Comparison of ENCODE assay signal across 12 mouse cellular contexts in the genomic region with DNA sequence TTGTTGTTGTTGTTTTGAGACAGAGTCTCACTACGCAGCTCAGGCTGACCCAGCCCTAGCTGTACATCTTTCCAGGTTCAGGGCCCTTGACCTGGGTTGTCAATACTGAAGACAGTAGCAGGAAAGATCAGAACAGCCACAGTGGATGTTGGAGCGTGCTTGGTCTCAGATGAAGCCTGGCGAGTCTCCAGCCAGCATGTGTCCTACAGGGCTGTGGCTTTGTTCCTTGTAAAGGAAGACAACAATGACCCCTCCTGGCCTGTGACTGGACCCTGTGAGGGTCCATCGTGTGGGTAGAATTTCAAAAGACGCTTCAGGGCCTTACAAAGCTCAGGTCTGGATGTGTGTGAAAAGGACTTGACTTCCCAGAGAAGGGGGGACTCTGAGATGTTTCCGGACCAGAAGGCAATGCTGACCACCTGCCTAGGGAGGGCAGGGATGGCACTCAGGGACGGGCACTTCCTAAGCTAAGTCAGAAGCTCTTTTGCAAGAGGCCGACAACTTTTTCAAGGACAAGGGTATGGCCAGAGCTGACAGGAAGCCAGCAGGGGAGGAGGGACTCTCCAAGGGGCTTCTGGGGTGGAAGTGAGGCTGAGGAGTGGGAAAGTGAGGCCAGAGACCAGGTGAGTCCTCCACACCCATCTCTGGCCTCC. TPM values are rescaled to one million over a fixed set of nuclear protein-coding genes. Genes with fewer than 3 reads are reported as not detected.
DNase-seq lines count a peak whose midpoint lies in the region.
"Had no signal": no experiment of that assay in that cellular context is flagged by ENCODE, and none has a peak within 500 bp of the region (broad histone marks: within the 10 kb centered on the region; RNA-seq: fewer than 3 reads in every experiment).

No protein-coding gene starts in this region.

- DNase-seq in adrenal gland, postnatal 14 days, result peak; percentile 70
- no peak for DNase-seq in adrenal gland, adult 18-20 months (ENCODE audit: low spot score in 2 of 2)
- peak; percentile 70 for DNase-seq in kidney, postnatal 10 days
- no peak for DNase-seq in kidney, adult 11 months
- DNase-seq in lung, postnatal 10 days, result peak; percentile 74
- no peak for DNase-seq in adipocyte (ENCODE audit: low spot score)
- no peak for DNase-seq in embryo, embryonic 10.5 days (ENCODE audit: low spot score)
- DNase-seq: B cell, adult 2 months; right cerebral cortex, postnatal 4 days; thymus, postnatal 14 days had no signal

- peaks cover 26% of the 10 kb centered on the region for H3K4me1 ChIP-seq in brown adipose tissue, adult 24 weeks (ENCODE audit: control insufficient read depth, insufficient read depth, insufficient read length, low read length)

- H3K27ac ChIP-seq in brown adipose tissue, adult 24 weeks (replicated peaks; ENCODE audit: low read depth, low read length), result peak overlapping the region; percentile 66

- H3K4me3 ChIP-seq in brown adipose tissue, adult 24 weeks (ENCODE audit: insufficient read depth, low read depth, low read length), result no peak overlapping the region

RNA-seq across cellular contexts. Expression of gene Syngr1, which starts 37.6 kb away (rescaled TPM):
- 28.5 and 29.8 TPM in 2 replicates for total RNA-seq in adrenal gland, postnatal 14 days (2021)
- total RNA-seq in adrenal gland, adult 18-20 months (2021), result 10 to 100 TPM; 25.7 to 59.9 TPM
- 47.9 and 62.7 TPM in 2 replicates for polyA plus RNA-seq in brown adipose tissue, adult 24 weeks (2012; ENCODE audit: insufficient read depth, insufficient read length, missing spikeins)
- total RNA-seq: monocyte, adult 5-6 weeks had no signal

RNA-seq across cellular contexts. Expression of gene Rpl3, which starts 38.2 kb away (rescaled TPM):
- 594 and 691 TPM in 2 replicates for total RNA-seq in adrenal gland, postnatal 14 days (2021)
- 100 to 1,000 TPM; 584 to 618 TPM for total RNA-seq in adrenal gland, adult 18-20 months (2021)
- 424 and 522 TPM in 2 replicates for polyA plus RNA-seq in brown adipose tissue, adult 24 weeks (2012; ENCODE audit: insufficient read depth, insufficient read length, missing spikeins)

RNA-seq across cellular contexts. Expression of gene Pdgfb, which starts 38.7 kb away (rescaled TPM):
- 43.0 and 49.3 TPM in 2 replicates for total RNA-seq in adrenal gland, postnatal 14 days (2021)
- total RNA-seq in adrenal gland, adult 18-20 months (2021), result 10 to 100 TPM; 46.1 to 47.6 TPM
- 9.8 and 13.0 TPM in 2 replicates for polyA plus RNA-seq in brown adipose tissue, adult 24 weeks (2012; ENCODE audit: insufficient read depth, insufficient read length, missing spikeins)

Comparison
In these comparisons a context has a peak if more than half of its experiments do, and no peak if none do; other contexts are left out.
1. DNase-seq: peak in adrenal gland, postnatal 14 days (single experiment), kidney, postnatal 10 days (single experiment) and lung, postnatal 10 days (single experiment); none in adrenal gland, adult 18-20 months (0 of 2), kidney, adult 11 months (single experiment), adipocyte (single experiment) and embryo, embryonic 10.5 days (single experiment).